Mouse (Mus musculus): ENCODE measurements around the gene Grik3. TPM values are rescaled to one million over a fixed set of nuclear protein-coding genes. Genes with fewer than 3 reads are reported as not detected.

The Grik3 gene
- polyA plus RNA-seq, 1 experiment from 2014 or later, result 4.7 TPM

DNA sequence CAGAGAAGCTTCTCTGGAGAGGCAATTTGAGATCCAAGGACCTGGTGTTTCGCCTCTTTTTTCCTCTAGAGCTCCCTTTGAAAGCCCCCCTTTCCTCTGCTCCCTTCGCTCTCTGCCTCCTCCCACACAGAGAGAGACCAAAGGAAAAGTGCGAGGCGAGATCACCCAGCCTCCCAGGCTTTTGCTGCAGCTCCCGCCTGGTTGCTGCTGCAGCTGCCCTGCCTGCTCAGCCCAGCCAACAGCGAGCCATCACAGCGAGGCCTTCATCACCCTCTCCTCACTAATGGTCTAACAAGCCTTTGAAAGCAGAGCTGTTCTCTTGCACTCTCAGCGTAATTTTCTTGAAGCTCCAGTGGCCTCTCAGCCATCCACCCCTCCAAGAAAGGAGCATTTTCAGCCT, 196.6 kb downstream of the Grik3 start:
- H3K9ac ChIP-seq, result no peak overlapping the region
- no peak overlapping the region for H3K4me3 ChIP-seq
- H3K27ac ChIP-seq, result no peak overlapping the region; the same call in 1 of the 2 replicates
- no peaks in the 10 kb centered on the region for H3K9me3 ChIP-seq (replicated peaks)
- peaks cover 7% of the 10 kb centered on the region; the same call in 1 of the 2 replicates for H3K4me1 ChIP-seq
- no peaks in the 10 kb centered on the region; the same call in 1 of the 2 replicates for H3K27me3 ChIP-seq
- peak; percentile 38; the same call in 1 of the 2 replicates for ATAC-seq
- WGBS, result 31% methylated on average over 8 of the region's 8 CpGs
- no peak overlapping the region for H3K4me2 ChIP-seq
- H3K36me3 ChIP-seq (ENCODE audit: poor library complexity, severe bottlenecking), result peaks cover 11% of the 10 kb centered on the region; the same call in 1 of the 2 replicates

DNA sequence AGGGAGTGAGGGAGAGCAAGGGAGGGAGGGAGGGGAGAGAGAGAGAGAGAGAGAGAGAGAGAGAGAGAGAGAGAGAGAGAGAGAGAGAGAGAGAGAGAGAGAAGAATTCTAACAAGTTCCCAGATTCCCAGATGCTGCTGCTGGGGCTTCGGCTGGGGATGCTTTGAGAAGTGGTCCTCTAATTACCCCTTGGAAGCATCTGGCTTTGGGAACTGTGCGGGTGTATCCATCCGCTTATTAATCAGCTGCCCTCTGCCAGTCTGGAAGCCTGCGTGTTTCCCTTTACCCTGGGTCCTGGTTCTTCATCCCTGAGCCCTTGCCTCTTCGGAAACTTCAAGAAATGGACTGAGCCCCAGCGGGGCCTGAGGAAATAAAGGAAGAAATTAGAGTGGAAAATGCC, 204.9 kb downstream of the Grik3 start:
- Histone ChIP-seq H3K4me1 (peaks cover 48% of the 10 kb centered on the region), H3K9me3 (replicated peaks) (no peaks in the 10 kb centered on the region), H3K9ac (no peak overlapping the region), H3K27me3 (peaks cover 37% of the 10 kb centered on the region), H3K27ac (peak overlapping the region; percentile 75), H3K36me3 (ENCODE audit: poor library complexity, severe bottlenecking) (0 out of 2 replicates have a peak, but pooled peaks cover 3% of the 10 kb centered on the region), H3K4me2 (peak overlapping the region; percentile 28), H3K4me3 (no peak overlapping the region)
- WGBS, result 16% methylated on average over 6 of the region's 6 CpGs
- ATAC-seq, result no peak

DNA sequence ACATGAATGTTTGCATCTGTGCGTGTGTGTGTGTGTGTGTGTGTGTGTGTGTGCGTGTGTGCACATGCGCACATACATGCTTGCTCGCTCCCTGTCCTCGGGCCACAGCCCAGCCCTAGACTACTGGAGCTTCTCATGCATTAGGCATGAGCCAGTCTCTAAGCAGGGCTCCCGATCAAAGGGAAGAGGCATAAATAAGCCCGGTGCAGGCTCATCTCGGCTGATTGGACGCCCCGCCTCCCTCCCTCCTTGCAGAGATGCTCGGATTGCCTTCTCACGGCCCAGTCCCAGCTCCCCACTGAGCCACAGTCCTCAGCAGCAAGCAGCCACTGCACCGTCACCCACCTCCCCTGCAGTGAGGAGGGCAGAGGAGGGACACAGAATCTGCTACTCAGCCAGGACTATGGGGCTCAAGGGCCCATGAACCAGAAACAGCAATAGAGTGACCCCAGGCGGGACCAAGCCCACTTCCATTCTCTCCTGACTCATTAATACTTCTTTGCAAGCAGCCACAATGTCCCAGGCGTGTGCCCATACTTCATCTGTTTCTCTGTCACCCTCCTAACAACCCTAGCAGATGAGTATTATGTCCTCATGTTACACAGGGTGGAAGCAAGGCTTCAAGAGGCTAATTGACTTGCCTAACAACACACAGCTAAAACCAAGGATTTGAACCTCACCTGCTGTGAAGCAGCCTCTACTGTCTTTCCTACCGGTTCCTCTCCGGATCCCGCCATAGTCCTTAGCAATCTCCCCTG, 205.9 kb downstream of the Grik3 start:
- Histone ChIP-seq H3K4me2 (peak overlapping the region; percentile 28), H3K4me3 (no peak overlapping the region), H3K4me1 (peaks cover 53% of the 10 kb centered on the region), H3K27me3 (peaks cover 40% of the 10 kb centered on the region), H3K36me3 (ENCODE audit: poor library complexity, severe bottlenecking) (0 out of 2 replicates have a peak, but pooled peaks cover 3% of the 10 kb centered on the region), H3K9me3 (replicated peaks) (no peaks in the 10 kb centered on the region), H3K9ac (no peak overlapping the region), H3K27ac (peak overlapping the region; percentile 75)
- WGBS, result 7% methylated on average over 18 of the region's 18 CpGs
- peak; percentile 96 for ATAC-seq

DNA sequence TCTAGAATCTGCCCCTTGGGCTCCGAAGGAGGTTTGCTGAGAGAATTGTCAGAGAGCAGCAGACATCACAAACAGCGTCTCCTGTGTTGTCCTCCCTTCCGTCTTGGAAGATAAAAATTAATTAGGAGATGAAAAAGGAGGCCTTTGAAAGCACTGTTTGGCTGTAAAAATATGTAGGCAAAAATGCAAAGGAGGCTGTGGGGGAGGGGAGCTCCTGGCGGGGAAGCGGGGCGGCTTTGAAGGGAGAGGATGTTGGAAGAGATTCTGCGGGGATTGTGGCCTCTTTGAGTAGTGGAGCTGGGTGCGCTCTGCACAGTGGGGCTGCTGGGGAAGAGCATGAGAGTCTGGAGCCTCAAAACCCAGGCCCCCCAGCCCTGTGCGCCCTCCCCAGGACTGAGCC, 207.1 kb downstream of the Grik3 start:
- no peak overlapping the region for H3K27ac ChIP-seq
- peaks cover 61% of the 10 kb centered on the region for H3K4me1 ChIP-seq
- peak overlapping the region; percentile 27; the same call in 1 of the 2 replicates for H3K9ac ChIP-seq

DNA sequence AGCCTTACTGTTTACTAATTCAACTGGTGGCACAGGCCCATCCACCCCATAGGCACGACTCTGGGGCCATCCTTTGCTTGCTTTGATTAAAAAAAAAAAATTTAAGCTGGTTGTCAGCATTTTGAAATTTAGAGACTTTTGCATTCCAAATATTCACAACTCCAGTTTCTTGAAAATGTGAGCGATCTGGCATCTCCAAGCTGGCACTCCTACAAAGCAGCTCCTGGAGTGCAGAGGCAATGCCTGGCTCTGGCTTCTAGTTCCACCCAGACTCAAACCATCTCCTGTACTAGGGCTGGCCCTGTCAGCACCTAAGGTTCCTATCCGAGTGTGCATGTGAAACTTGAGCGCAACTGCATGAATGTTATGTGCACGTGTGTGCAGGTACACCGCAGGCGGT, 208.6 kb downstream of the Grik3 start:
- ATAC-seq, result no peak
- H3K27me3 ChIP-seq, result peaks cover 48% of the 10 kb centered on the region
- peaks cover 75% of the 10 kb centered on the region for H3K4me1 ChIP-seq
- H3K36me3 ChIP-seq (ENCODE audit: poor library complexity, severe bottlenecking), result no peaks in the 10 kb centered on the region
- H3K27ac ChIP-seq, result no peak overlapping the region
- no peak overlapping the region for H3K4me2 ChIP-seq
- 89% methylated on average over 7 of the region's 7 CpGs for WGBS
- H3K9me3 ChIP-seq (replicated peaks), result no peaks in the 10 kb centered on the region
- H3K4me3 ChIP-seq, result no peak overlapping the region
- no peak overlapping the region for H3K9ac ChIP-seq

More for the DNA sequence above, 207.1 kb downstream of the Grik3 start:
- Histone ChIP-seq H3K36me3 (ENCODE audit: poor library complexity, severe bottlenecking) (no peaks in the 10 kb centered on the region), H3K4me2 (no peak overlapping the region), H3K4me3 (no peak overlapping the region), H3K9me3 (replicated peaks) (no peaks in the 10 kb centered on the region), H3K27me3 (peaks cover 51% of the 10 kb centered on the region)
- 10% methylated on average over 9 of the region's 9 CpGs for WGBS
- no peak for ATAC-seq

DNA sequence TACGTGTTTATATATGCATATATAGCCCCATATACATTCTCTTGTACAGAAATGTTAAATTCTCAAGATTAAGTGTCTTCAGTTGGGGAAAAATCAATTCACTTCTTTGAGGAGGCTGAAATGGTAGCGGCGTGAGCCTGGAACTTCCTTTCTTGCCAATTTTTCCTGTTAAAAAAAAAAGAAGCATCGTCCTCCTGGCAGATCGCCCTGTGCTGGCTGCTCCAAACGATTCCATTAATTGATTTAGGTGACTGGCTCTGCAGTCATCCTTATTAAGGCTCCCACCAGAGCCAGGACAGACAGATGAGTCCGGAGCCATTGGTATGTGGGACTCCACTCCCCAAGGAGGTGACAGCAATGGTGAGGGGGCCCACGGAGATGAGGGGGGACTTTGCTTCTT, 209.8 kb downstream of the Grik3 start:
- Histone ChIP-seq H3K9me3 (replicated peaks) (no peaks in the 10 kb centered on the region), H3K27me3 (peaks cover 40% of the 10 kb centered on the region), H3K9ac (no peak overlapping the region), H3K4me2 (no peak overlapping the region), H3K36me3 (ENCODE audit: poor library complexity, severe bottlenecking) (0 out of 2 replicates have a peak, but pooled peaks cover 8% of the 10 kb centered on the region), H3K27ac (no peak overlapping the region), H3K4me1 (peaks cover 77% of the 10 kb centered on the region), H3K4me3 (no peak overlapping the region)
- ATAC-seq, result no peak
- whole genome bisulfite sequencing, result 51% methylated on average over 8 of the region's 8 CpGs

DNA sequence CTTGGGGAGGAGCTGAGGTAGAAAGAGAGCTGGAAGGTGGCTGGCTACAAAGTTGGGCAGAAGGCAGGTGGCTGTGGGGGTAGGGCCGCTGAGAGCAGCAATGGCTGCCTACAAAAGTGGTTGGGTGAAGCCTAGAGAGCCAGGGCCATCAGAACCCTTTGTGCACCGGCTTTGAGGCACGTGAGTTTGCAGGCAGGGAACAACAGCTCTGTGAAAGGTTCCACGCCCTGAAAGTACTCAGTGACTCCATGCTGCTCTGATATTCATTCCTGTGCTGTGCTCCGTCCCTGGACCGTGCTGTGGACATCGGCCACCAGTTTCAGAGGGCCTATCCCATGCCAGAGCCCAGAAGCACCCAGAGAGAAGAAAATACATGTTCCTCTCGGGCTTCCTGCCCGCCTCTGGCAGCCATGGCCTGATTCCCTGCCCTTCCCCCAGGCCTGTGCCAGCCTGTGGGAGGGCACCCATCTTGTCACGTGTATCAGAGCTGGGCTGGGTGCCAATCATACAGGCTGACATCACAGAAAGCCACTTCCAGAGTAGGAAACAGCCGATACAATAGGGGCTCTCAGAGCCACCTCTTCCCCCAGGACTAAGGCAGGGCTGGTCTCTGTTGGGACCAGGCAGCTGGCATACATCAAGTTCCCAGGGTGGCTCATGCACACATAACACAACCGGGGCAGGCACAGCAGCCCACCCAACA, 212.3 kb downstream of the Grik3 start:
- H3K9me3 ChIP-seq (replicated peaks), result no peaks in the 10 kb centered on the region
- no peak overlapping the region for H3K9ac ChIP-seq
- H3K27ac ChIP-seq, result peak overlapping the region; percentile 80
- peaks cover 9% of the 10 kb centered on the region for H3K36me3 ChIP-seq (ENCODE audit: poor library complexity, severe bottlenecking)
- 51% methylated on average over 12 of the region's 12 CpGs for WGBS
- peaks cover 34% of the 10 kb centered on the region for H3K27me3 ChIP-seq
- H3K4me3 ChIP-seq, result no peak overlapping the region
- H3K4me2 ChIP-seq, result 0 out of 2 replicates have a peak overlapping the region, but pooled peaks have one; percentile 10
- peak; percentile 90 for ATAC-seq
- H3K4me1 ChIP-seq, result peaks cover 63% of the 10 kb centered on the region

DNA sequence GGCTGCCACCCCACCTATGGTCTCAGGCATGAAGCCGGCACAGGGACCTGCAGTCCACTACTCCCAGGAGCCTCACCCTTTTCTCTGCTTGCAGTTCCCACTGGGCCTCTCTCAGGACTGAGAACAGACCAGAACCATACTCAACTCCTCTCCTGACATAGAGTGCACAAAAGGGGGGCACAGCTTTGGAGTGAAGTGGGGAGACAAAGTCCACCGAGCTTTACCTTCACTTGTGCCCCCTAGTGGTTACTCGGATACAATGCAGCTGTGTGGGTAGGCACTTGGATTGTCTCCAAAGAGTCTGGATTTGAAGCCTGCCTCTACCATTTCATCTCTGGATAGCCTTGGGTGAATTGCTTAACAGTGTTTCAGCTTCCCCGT, 212.8 kb downstream of the Grik3 start:
- 36% methylated on average over 4 of the region's 4 CpGs for WGBS
- Histone ChIP-seq H3K27ac (peak overlapping the region; percentile 80), H3K4me3 (no peak overlapping the region), H3K36me3 (ENCODE audit: poor library complexity, severe bottlenecking) (peaks cover 14% of the 10 kb centered on the region), H3K9me3 (replicated peaks) (no peaks in the 10 kb centered on the region), H3K4me1 (peaks cover 58% of the 10 kb centered on the region), H3K27me3 (peaks cover 29% of the 10 kb centered on the region), H3K9ac (no peak overlapping the region), H3K4me2 (0 out of 2 replicates have a peak overlapping the region, but pooled peaks have one; percentile 10)
- peak; percentile 53 for ATAC-seq

DNA sequence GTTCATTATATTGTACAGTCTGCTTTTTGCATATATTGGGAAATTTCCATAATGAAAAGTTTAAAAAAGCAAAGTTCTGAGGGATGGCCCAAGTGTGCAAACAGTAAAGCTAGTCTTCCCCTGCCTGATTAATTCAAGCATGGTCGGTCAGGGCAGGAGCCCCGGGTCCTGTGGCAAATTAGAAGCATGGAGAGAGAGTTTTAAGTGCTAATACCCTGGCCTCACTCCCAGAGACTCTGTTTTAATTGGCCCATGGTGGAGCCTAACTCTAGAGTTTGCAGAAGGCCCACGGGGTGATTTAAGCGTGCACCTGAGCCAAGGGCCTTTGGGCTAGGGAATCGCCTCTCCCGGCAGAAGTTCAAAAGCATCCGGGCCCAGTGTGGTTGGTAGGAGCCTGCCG, 215.2 kb downstream of the Grik3 start:
- no peaks in the 10 kb centered on the region for H3K9me3 ChIP-seq (replicated peaks)
- 49% methylated on average over 8 of the region's 8 CpGs for WGBS
- peak; percentile 48 for ATAC-seq
- peaks cover 43% of the 10 kb centered on the region for H3K4me1 ChIP-seq
- H3K36me3 ChIP-seq (ENCODE audit: poor library complexity, severe bottlenecking), result peaks cover 19% of the 10 kb centered on the region
- H3K4me3 ChIP-seq, result no peak overlapping the region
- no peak overlapping the region for H3K4me2 ChIP-seq
- peaks cover 14% of the 10 kb centered on the region; the same call in 1 of the 2 replicates for H3K27me3 ChIP-seq
- no peak overlapping the region for H3K9ac ChIP-seq
- no peak overlapping the region for H3K27ac ChIP-seq

DNA sequence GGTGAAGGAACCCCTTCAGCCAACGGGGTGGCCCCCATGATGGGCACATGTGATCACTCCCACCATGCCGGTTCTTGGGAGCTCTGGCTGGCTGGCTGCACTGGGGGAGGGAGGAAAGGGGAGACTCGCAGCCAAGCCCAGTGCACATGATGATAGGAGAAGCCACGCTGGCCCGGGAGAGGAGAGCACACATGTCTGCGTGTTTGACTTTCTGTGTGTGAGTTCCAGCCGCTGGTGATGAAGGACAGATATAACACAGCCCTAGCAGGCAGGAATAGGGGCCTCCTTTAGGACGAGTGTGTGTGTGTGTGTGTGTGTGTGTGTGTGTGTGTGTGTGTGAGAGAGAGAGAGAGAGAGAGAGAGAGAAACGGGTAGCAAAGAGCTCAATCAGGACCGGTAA, 219.2 kb downstream of the Grik3 start:
- whole genome bisulfite sequencing, result 85% methylated on average over 10 of the region's 10 CpGs
- H3K27ac ChIP-seq, result no peak overlapping the region

DNA sequence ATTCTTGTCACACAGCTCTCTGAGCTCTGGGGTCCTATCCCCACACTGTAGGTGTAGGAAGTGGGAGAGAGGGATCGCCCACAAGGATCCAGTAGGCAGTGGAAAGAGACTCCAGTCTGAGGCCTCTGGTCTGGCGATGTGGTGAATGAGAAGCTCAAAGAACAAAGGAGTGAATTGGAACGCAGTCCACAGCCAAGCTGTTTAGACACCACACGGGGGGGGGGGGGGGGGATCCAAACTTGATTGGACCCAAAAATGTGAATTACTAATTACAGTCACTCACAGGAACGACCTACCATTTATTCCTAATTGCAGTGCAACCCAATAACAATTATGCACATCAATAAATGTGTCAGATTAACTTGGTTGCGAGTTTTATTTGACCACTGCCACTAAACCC, 227.4 kb downstream of the Grik3 start:
- ATAC-seq, result no peak
- Histone ChIP-seq H3K27ac (no peak overlapping the region), H3K9me3 (replicated peaks) (no peaks in the 10 kb centered on the region), H3K4me2 (peak overlapping the region; percentile 33), H3K4me3 (no peak overlapping the region), H3K36me3 (ENCODE audit: poor library complexity, severe bottlenecking) (no peaks in the 10 kb centered on the region), H3K27me3 (peaks cover 25% of the 10 kb centered on the region), H3K4me1 (peaks cover 42% of the 10 kb centered on the region), H3K9ac (no peak overlapping the region)
- 16% methylated on average over 6 of the region's 6 CpGs for WGBS

More for the DNA sequence above, 219.2 kb downstream of the Grik3 start:
- Histone ChIP-seq H3K9ac (no peak overlapping the region), H3K4me2 (no peak overlapping the region), H3K36me3 (ENCODE audit: poor library complexity, severe bottlenecking) (peaks cover 15% of the 10 kb centered on the region), H3K4me3 (no peak overlapping the region), H3K27me3 (peaks cover 6% of the 10 kb centered on the region; the same call in 1 of the 2 replicates), H3K9me3 (replicated peaks) (no peaks in the 10 kb centered on the region), H3K4me1 (peaks cover 17% of the 10 kb centered on the region)
- no peak for ATAC-seq
